Mouse (Mus musculus): ENCODE measurements at regions not wholly inside any gene's neighbourhood (a gene's known extent, or its start where the extent isn't known, plus 50 kb on each side); places are given as distances from the start of the nearest gene placed in this dataset.

- Histone ChIP-seq H3K36me3 (no peaks in the 10 kb centered on the region), H3K4me2 (no peak overlapping the region), H3K9me3 (0 out of 2 replicates have a peak, but pooled peaks cover 4% of the 10 kb centered on the region), H3K27ac (replicated peaks) (peak overlapping the region; percentile 28; the same call in 1 of the 2 replicates), H3K27me3 (replicated peaks) (no peaks in the 10 kb centered on the region), H3K4me3 (no peak overlapping the region), H3K4me1 (peaks cover 24% of the 10 kb centered on the region), H3K9ac (no peak overlapping the region)
- ATAC-seq (ENCODE audit: extremely low read depth, insufficient number of reproducible peaks, low FRiP score, low TSS enrichment): no peak
- 56% methylated on average over 7 of the region's 7 CpGs for WGBS
Measured at GRCm38 (mm10) chr15:6230618-6231017, 69.0 kb upstream of the Dab2 start.

GRCm38 (mm10) chr15:6231308-6232103 is 68.1 kb upstream of the Dab2 start:
- Histone ChIP-seq H3K9me3 (0 out of 2 replicates have a peak, but pooled peaks cover 4% of the 10 kb centered on the region), H3K4me1 (peaks cover 24% of the 10 kb centered on the region), H3K27ac (replicated peaks) (peak overlapping the region; percentile 28; the same call in 1 of the 2 replicates), H3K36me3 (no peaks in the 10 kb centered on the region), H3K9ac (no peak overlapping the region), H3K4me2 (peak overlapping the region; percentile 41), H3K27me3 (replicated peaks) (no peaks in the 10 kb centered on the region), H3K4me3 (no peak overlapping the region; the same call in 1 of the 2 replicates)
- WGBS: 20% methylated on average over 12 of the region's 12 CpGs
- ATAC-seq (ENCODE audit: extremely low read depth, insufficient number of reproducible peaks, low FRiP score, low TSS enrichment): no peak

- no peak overlapping the region for H3K4me3 ChIP-seq
- 0 out of 2 replicates have a peak, but pooled peaks cover 4% of the 10 kb centered on the region for H3K9me3 ChIP-seq
- no peak for ATAC-seq (ENCODE audit: extremely low read depth, insufficient number of reproducible peaks, low FRiP score, low TSS enrichment)
- no peaks in the 10 kb centered on the region for H3K27me3 ChIP-seq (replicated peaks)
- no peak overlapping the region for H3K27ac ChIP-seq (replicated peaks)
- no peaks in the 10 kb centered on the region for H3K36me3 ChIP-seq
- no peak overlapping the region for H3K9ac ChIP-seq
- WGBS: 39% methylated on average over 3 of the region's 3 CpGs
- H3K4me1 ChIP-seq: peaks cover 36% of the 10 kb centered on the region
- H3K4me2 ChIP-seq: no peak overlapping the region
Measured at GRCm38 (mm10) chr15:6233621-6234020, 66.0 kb upstream of the Dab2 start.

- H3K4me2 ChIP-seq: no peak overlapping the region
- no peaks in the 10 kb centered on the region for H3K36me3 ChIP-seq
- H3K27ac ChIP-seq (replicated peaks): no peak overlapping the region
- 0 out of 2 replicates have a peak, but pooled peaks cover 4% of the 10 kb centered on the region for H3K9me3 ChIP-seq
- H3K27me3 ChIP-seq (replicated peaks): no peaks in the 10 kb centered on the region
- peaks cover 23% of the 10 kb centered on the region for H3K4me1 ChIP-seq
- H3K9ac ChIP-seq: no peak overlapping the region
- no peak overlapping the region for H3K4me3 ChIP-seq
- WGBS: 79% methylated on average over 8 of the region's 8 CpGs
- no peak for ATAC-seq (ENCODE audit: extremely low read depth, insufficient number of reproducible peaks, low FRiP score, low TSS enrichment)
Measured at GRCm38 (mm10) chr15:6236583-6236982, 63.0 kb upstream of the Dab2 start.

- no peak; the same call in 1 of the 2 replicates for ATAC-seq (ENCODE audit: extremely low read depth, insufficient number of reproducible peaks, low FRiP score, low TSS enrichment)
- H3K27ac ChIP-seq (replicated peaks): peak overlapping the region; percentile 8
- WGBS: 45% methylated on average over 8 of the region's 8 CpGs
Measured at GRCm38 (mm10) chr15:6237726-6238125, 61.9 kb upstream of the Dab2 start.

GRCm38 (mm10) chr15:6238133-6238532 is 61.5 kb upstream of the Dab2 start:
- Histone ChIP-seq H3K9ac (no peak overlapping the region), H3K36me3 (no peaks in the 10 kb centered on the region), H3K4me3 (no peak overlapping the region), H3K27me3 (replicated peaks) (no peaks in the 10 kb centered on the region), H3K4me1 (peaks cover 19% of the 10 kb centered on the region), H3K4me2 (no peak overlapping the region), H3K27ac (replicated peaks) (peak overlapping the region; percentile 8), H3K9me3 (0 out of 2 replicates have a peak, but pooled peaks cover 4% of the 10 kb centered on the region)
- ATAC-seq (ENCODE audit: extremely low read depth, insufficient number of reproducible peaks, low FRiP score, low TSS enrichment): no peak
- WGBS: 4% methylated on average over 6 of the region's 6 CpGs

More at GRCm38 (mm10) chr15:6237726-6238125, 61.9 kb upstream of the Dab2 start:
- peaks cover 20% of the 10 kb centered on the region for H3K4me1 ChIP-seq
- no peak overlapping the region for H3K9ac ChIP-seq
- H3K4me2 ChIP-seq: no peak overlapping the region
- no peaks in the 10 kb centered on the region for H3K27me3 ChIP-seq (replicated peaks)
- no peaks in the 10 kb centered on the region for H3K36me3 ChIP-seq
- H3K9me3 ChIP-seq: 0 out of 2 replicates have a peak, but pooled peaks cover 4% of the 10 kb centered on the region
- H3K4me3 ChIP-seq: no peak overlapping the region

GRCm38 (mm10) chr15:6238755-6239154 is 60.8 kb upstream of the Dab2 start:
- no peak overlapping the region for H3K9ac ChIP-seq
- ATAC-seq (ENCODE audit: extremely low read depth, insufficient number of reproducible peaks, low FRiP score, low TSS enrichment): no peak
- WGBS: 87% methylated on average over 3 of the region's 3 CpGs
- no peak overlapping the region for H3K27ac ChIP-seq (replicated peaks)
- H3K9me3 ChIP-seq: 0 out of 2 replicates have a peak, but pooled peaks cover 4% of the 10 kb centered on the region
- H3K27me3 ChIP-seq (replicated peaks): no peaks in the 10 kb centered on the region
- no peak overlapping the region for H3K4me2 ChIP-seq
- no peaks in the 10 kb centered on the region for H3K36me3 ChIP-seq
- no peak overlapping the region for H3K4me3 ChIP-seq
- peaks cover 12% of the 10 kb centered on the region for H3K4me1 ChIP-seq

- 54% methylated on average over 4 of the region's 4 CpGs for WGBS
- no peak overlapping the region for H3K9ac ChIP-seq
- no peak for ATAC-seq (ENCODE audit: extremely low read depth, insufficient number of reproducible peaks, low FRiP score, low TSS enrichment)
- peak overlapping the region; percentile 36; the same call in 1 of the 2 replicates for H3K27ac ChIP-seq (replicated peaks)
- H3K4me3 ChIP-seq: no peak overlapping the region
- peaks cover 15% of the 10 kb centered on the region for H3K4me1 ChIP-seq
- H3K36me3 ChIP-seq: no peaks in the 10 kb centered on the region
- H3K4me2 ChIP-seq: no peak overlapping the region
- H3K27me3 ChIP-seq (replicated peaks): no peaks in the 10 kb centered on the region
- H3K9me3 ChIP-seq: no peaks in the 10 kb centered on the region
Measured at GRCm38 (mm10) chr15:6242132-6242531, 57.5 kb upstream of the Dab2 start.

- 16% methylated on average over 7 of the region's 7 CpGs for whole genome bisulfite sequencing
- no peaks in the 10 kb centered on the region for H3K36me3 ChIP-seq
- H3K4me1 ChIP-seq: peaks cover 3% of the 10 kb centered on the region; the same call in 1 of the 2 replicates
- no peak overlapping the region for H3K9ac ChIP-seq
- H3K27ac ChIP-seq (replicated peaks): no peak overlapping the region
- no peaks in the 10 kb centered on the region for H3K27me3 ChIP-seq (replicated peaks)
- no peaks in the 10 kb centered on the region for H3K9me3 ChIP-seq
- ATAC-seq (ENCODE audit: extremely low read depth, insufficient number of reproducible peaks, low FRiP score, low TSS enrichment): no peak
- no peak overlapping the region for H3K4me3 ChIP-seq
- no peak overlapping the region for H3K4me2 ChIP-seq
Measured at GRCm38 (mm10) chr15:6244401-6244800, 55.2 kb upstream of the Dab2 start.

- H3K27me3 ChIP-seq (replicated peaks): no peaks in the 10 kb centered on the region
- peaks cover 3% of the 10 kb centered on the region; the same call in 1 of the 2 replicates for H3K4me1 ChIP-seq
- H3K36me3 ChIP-seq: no peaks in the 10 kb centered on the region
- no peak overlapping the region for H3K4me2 ChIP-seq
- H3K9me3 ChIP-seq: no peaks in the 10 kb centered on the region
- H3K9ac ChIP-seq: no peak overlapping the region
- H3K4me3 ChIP-seq: no peak overlapping the region
- WGBS: 66% methylated on average over 9 of the region's 9 CpGs
- ATAC-seq (ENCODE audit: extremely low read depth, insufficient number of reproducible peaks, low FRiP score, low TSS enrichment): no peak
- H3K27ac ChIP-seq (replicated peaks): no peak overlapping the region
Measured at GRCm38 (mm10) chr15:6245950-6246894, 53.4 kb upstream of the Dab2 start.

GRCm38 (mm10) chr15:6248470-6248869 is 51.1 kb upstream of the Dab2 start:
- H3K9ac ChIP-seq: no peak overlapping the region
- H3K4me3 ChIP-seq: no peak overlapping the region
- H3K27me3 ChIP-seq (replicated peaks): no peaks in the 10 kb centered on the region
- H3K36me3 ChIP-seq: no peaks in the 10 kb centered on the region
- no peak overlapping the region for H3K4me2 ChIP-seq
- H3K9me3 ChIP-seq: no peaks in the 10 kb centered on the region
- H3K4me1 ChIP-seq: peaks cover 3% of the 10 kb centered on the region; the same call in 1 of the 2 replicates
- 61% methylated on average over 4 of the region's 4 CpGs for WGBS
- ATAC-seq (ENCODE audit: extremely low read depth, insufficient number of reproducible peaks, low FRiP score, low TSS enrichment): no peak
- H3K27ac ChIP-seq (replicated peaks): no peak overlapping the region
